Mouse (Mus musculus) intestine, embryonic 16.5 days (tissue): Measurements from ENCODE around the gene Bicd2. TPM values are rescaled to one million over a fixed set of nuclear protein-coding genes. Genes with fewer than 3 reads are reported as not detected.

ENCODE experiments used
- ATAC-seq: fragments of 200-750 bp; cut with Nextera tagmentation; 2 replicates; pipeline ENCODE4 v1.8.0; 2017; ENCODE audit warnings: moderate TSS enrichment, moderate library complexity
- H3K27ac ChIP-seq: fragments of 300-500 bp; sonication (generic); 2 replicates; pipeline ENCODE4 v1.5.1; 2014; ENCODE audit warnings: mild to moderate bottlenecking, low read length
- H3K27me3 ChIP-seq: fragments of 300-500 bp; sonication (generic); replicated peaks from 2 replicates; pipeline ENCODE4 v1.6.1; 2014; ENCODE audit warnings: low read length, control low read depth, mixed read lengths; ENCODE audit not compliant: control insufficient read depth, insufficient read depth
- H3K36me3 ChIP-seq: fragments of 300-500 bp; sonication (generic); 2 replicates; pipeline ENCODE4 v1.6.1; 2014; ENCODE audit warnings: low read length, control low read depth; ENCODE audit not compliant: control insufficient read depth, insufficient read depth
- H3K4me1 ChIP-seq: fragments of 300-500 bp; sonication (generic); 2 replicates; pipeline ENCODE4 v1.6.1; 2014; ENCODE audit warnings: low read length, control low read depth, mixed read lengths; ENCODE audit not compliant: control insufficient read depth, insufficient read depth
- H3K4me2 ChIP-seq: fragments of 300-500 bp; sonication (generic); 2 replicates; pipeline ENCODE4 v1.6.1; 2014; ENCODE audit warnings: low read depth, low read length, control low read depth
- H3K4me3 ChIP-seq: fragments of 300-500 bp; sonication (generic); 2 replicates; pipeline ENCODE4 v1.5.1; 2014; ENCODE audit warnings: mild to moderate bottlenecking, low read length
- H3K9ac ChIP-seq: fragments of 300-500 bp; sonication (generic); 2 replicates; pipeline ENCODE4 v1.6.1; 2014; ENCODE audit warnings: low read depth, low read length
- H3K9me3 ChIP-seq: fragments of 300-500 bp; sonication (generic); 2 replicates; pipeline ENCODE4 v1.6.1; 2016; ENCODE audit warnings: low read length, control low read depth; ENCODE audit not compliant: control insufficient read depth
- WGBS: fragments of 180-500 bp; shearing (Covaris S2); extraction: QIAGEN DNeasy Blood & Tissue Kit; methylation state at CpG from one replicate; pipeline ENCODE4 v1.1.7; 2014; 5-methylcytosine and 5-hydroxymethylcytosine counted together
- polyA plus RNA-seq: library from polyadenylated mRNA; unstranded; fragments of >200 nt; fragmentation: Nextera tagmentation; extraction: Ambion mirVana; gene quantifications from 2 replicates; pipeline ENCODE4 v1.2.1, GENCODE M21; 2015

Gene Bicd2
- 14.7 and 15.7 TPM in 2 replicates for polyA plus RNA-seq

GRCm38 (mm10) chr13:49341012-49341830 lies at the start of gene Bicd2:
Bicd2 (plus strand) TSS chr13:49341585.
- Histone ChIP-seq H3K4me1 (peaks cover 45% of the 10 kb centered on the region), H3K27me3 (no peaks in the 10 kb centered on the region), H3K9me3 (no peaks in the 10 kb centered on the region), H3K4me3 (peak within 1 kb of the TSS; percentile 96), H3K36me3 (no peaks in the 10 kb centered on the region), H3K4me2 (peak within 1 kb of the TSS; percentile 94), H3K9ac (peak within 1 kb of the TSS; percentile 90), H3K27ac (peak within 1 kb of the TSS; percentile 78)
- peak; percentile 99 for ATAC-seq
- WGBS: under 1% methylated on average over 74 of the region's 74 CpGs

GRCm38 (mm10) chr13:49291949-49292348 lies 49.4 kb upstream of the Bicd2 start:
- peaks cover 3% of the 10 kb centered on the region; the same call in 1 of the 2 replicates for H3K4me1 ChIP-seq
- no peaks in the 10 kb centered on the region for H3K9me3 ChIP-seq
- H3K9ac ChIP-seq: no peak overlapping the region
- ATAC-seq: no peak
- no peak overlapping the region for H3K27ac ChIP-seq
- H3K4me2 ChIP-seq: no peak overlapping the region
- no peaks in the 10 kb centered on the region for H3K36me3 ChIP-seq
- H3K27me3 ChIP-seq: no peaks in the 10 kb centered on the region
- WGBS: 91% methylated on average over 6 of the region's 6 CpGs
- H3K4me3 ChIP-seq: no peak overlapping the region

GRCm38 (mm10) chr13:49294108-49294507 lies 47.3 kb upstream of the Bicd2 start:
- H3K9me3 ChIP-seq: no peaks in the 10 kb centered on the region
- H3K36me3 ChIP-seq: no peaks in the 10 kb centered on the region
- ATAC-seq: no peak
- no peak overlapping the region for H3K9ac ChIP-seq
- no peaks in the 10 kb centered on the region for H3K27me3 ChIP-seq
- WGBS: 71% methylated on average over 9 of the region's 9 CpGs
- no peak overlapping the region for H3K4me3 ChIP-seq
- no peak overlapping the region for H3K4me2 ChIP-seq
- H3K27ac ChIP-seq: no peak overlapping the region
- H3K4me1 ChIP-seq: peaks cover 6% of the 10 kb centered on the region; the same call in 1 of the 2 replicates

DNA sequence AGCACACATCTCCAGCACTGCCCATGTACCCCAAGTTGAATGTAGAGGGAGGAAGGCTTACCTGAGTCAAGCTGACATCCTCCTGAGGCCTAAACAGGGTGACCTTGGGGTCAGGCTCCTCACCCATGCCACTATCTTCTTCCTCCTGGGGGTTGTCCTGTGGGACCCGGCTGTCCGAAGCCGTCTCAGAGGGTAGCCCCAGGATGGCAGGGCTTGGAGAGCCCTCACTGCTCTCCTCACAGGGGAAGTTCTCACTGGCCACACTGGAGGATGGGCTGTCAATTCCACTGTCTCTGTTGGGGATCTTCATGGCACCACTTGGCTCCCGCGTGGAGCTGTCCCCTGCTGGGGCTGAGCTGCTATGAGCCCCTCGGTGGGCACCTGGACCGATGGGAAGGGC lies 45.1 kb upstream of the Bicd2 start:
- no peak overlapping the region for H3K9ac ChIP-seq
- peaks cover 12% of the 10 kb centered on the region; the same call in 1 of the 2 replicates for H3K4me1 ChIP-seq
- 86% methylated on average over 7 of the region's 7 CpGs for WGBS
- H3K4me2 ChIP-seq: no peak overlapping the region
- no peak overlapping the region for H3K27ac ChIP-seq
- no peak overlapping the region for H3K4me3 ChIP-seq
- no peaks in the 10 kb centered on the region for H3K9me3 ChIP-seq
- no peak for ATAC-seq
- no peaks in the 10 kb centered on the region for H3K27me3 ChIP-seq
- no peaks in the 10 kb centered on the region for H3K36me3 ChIP-seq

DNA sequence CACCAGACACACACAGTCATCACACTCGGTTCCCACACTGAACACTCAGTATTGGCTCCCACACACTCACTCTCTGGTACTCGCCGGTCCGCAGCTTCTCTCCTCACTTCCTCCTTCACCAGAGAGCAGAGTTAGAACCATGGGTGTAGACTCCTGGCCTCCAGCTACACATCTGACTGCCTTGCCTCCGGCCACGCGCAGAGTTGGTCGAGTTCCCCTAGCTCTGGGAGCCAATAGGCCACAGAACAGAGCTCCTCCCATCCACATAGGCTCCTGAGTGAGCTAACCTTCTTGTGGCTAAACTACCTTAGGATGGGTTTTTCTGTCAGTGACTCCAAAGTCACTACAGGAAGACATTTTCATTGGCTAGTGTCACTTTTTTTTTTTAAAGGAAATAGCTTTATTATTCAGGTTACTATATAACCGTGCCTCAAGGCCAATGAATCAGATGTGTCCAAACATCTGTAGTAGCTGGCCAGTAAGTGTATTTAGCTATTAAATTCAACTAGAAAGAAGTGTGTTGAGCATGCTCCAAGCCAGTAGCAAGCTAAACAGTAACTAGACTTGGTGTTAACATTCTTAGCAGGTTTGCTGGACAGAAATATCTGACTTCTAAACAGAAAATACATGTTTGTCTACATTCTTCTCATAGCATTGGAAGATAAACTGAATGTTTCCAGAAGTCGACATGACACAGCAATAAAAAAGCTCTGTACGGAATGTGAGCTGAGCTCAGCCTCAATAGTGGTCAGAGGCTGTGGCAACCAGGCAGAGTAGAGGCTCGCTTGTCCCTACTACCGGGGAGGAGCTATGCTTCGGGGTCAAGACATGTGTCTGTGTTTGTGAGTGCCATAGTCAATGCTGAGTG lies 42.6 kb upstream of the Bicd2 start:
- Histone ChIP-seq H3K27ac (peak overlapping the region; percentile 56), H3K4me1 (peaks cover 12% of the 10 kb centered on the region; the same call in 1 of the 2 replicates), H3K9me3 (no peaks in the 10 kb centered on the region), H3K27me3 (no peaks in the 10 kb centered on the region), H3K36me3 (no peaks in the 10 kb centered on the region), H3K9ac (peak overlapping the region; percentile 9; the same call in 1 of the 2 replicates), H3K4me3 (peak overlapping the region; percentile 15), H3K4me2 (peak overlapping the region; percentile 37)
- 46% methylated on average over 14 of the region's 14 CpGs for WGBS
- ATAC-seq: peak; percentile 84

DNA sequence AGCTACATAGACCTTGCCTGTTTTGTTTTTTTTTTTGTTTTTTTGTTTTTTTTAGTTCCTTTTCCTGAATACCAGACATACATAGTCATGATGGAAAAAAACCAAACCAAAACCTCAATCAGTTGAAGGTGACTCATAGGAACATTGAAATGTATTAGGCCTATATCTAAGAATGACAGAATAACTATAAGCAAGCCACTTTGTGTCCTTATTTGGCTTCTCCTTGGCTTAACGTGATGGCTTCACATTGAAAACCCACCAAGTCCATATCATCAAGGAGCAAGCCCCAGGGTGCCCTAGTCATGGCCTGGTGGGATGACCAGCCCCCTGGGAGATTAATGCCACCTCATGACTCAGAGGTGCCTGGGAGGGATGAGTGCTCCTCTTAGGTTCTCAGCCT lies 40.6 kb upstream of the Bicd2 start:
- Histone ChIP-seq H3K4me2 (no peak overlapping the region), H3K36me3 (no peaks in the 10 kb centered on the region), H3K4me1 (peaks cover 12% of the 10 kb centered on the region; the same call in 1 of the 2 replicates), H3K27me3 (no peaks in the 10 kb centered on the region), H3K4me3 (no peak overlapping the region), H3K9ac (no peak overlapping the region), H3K9me3 (no peaks in the 10 kb centered on the region), H3K27ac (no peak overlapping the region)
- no peak for ATAC-seq
- WGBS: 75% methylated on average over 1 of the region's 1 CpGs

GRCm38 (mm10) chr13:49306771-49307310 lies 34.5 kb upstream of the Bicd2 start:
- Histone ChIP-seq H3K4me3 (peak overlapping the region; percentile 26; the same call in 1 of the 2 replicates), H3K4me2 (peak overlapping the region; percentile 41), H3K9me3 (no peaks in the 10 kb centered on the region), H3K9ac (peak overlapping the region; percentile 34; the same call in 1 of the 2 replicates), H3K27me3 (no peaks in the 10 kb centered on the region), H3K36me3 (no peaks in the 10 kb centered on the region), H3K27ac (peak overlapping the region; percentile 77), H3K4me1 (peaks cover 20% of the 10 kb centered on the region)
- 33% methylated on average over 7 of the region's 7 CpGs for WGBS
- ATAC-seq: peak; percentile 21; the same call in 1 of the 2 replicates

DNA sequence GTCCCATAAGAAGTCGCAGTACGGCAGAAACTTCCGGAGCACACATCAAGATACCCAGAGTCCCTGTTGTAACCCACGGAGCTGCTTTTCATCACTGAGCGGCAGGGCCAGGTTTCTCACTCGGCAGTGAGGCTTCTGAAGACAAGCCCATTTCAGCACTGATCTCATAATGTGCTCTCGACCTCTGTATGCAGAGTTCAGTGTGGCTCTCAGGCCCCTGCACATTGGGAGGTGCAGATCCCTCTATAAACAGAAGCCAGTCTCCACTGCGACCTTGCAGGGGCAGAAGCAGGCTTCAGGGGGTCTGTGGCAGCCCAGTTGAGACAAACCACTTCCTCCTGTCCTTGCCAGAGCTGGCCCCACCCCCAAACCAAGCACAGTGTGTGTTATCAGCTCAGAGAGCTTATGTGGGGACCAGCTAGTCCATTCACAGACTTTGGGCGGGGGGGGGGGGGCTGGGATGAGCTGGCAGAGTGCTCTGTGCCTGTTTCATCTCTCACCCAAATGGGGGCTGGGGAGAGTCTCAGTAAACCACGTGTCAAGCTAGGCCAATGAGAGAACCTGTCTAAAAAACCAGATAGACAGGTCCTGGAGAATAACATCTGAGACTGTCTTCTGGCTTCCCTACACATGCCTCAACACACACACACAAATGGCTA lies 33.9 kb upstream of the Bicd2 start:
- H3K9me3 ChIP-seq: no peaks in the 10 kb centered on the region
- H3K36me3 ChIP-seq: no peaks in the 10 kb centered on the region
- H3K4me3 ChIP-seq: peak overlapping the region; percentile 26; the same call in 1 of the 2 replicates
- H3K27me3 ChIP-seq: no peaks in the 10 kb centered on the region
- peaks cover 21% of the 10 kb centered on the region for H3K4me1 ChIP-seq
- H3K27ac ChIP-seq: peak overlapping the region; percentile 77
- H3K9ac ChIP-seq: peak overlapping the region; percentile 34; the same call in 1 of the 2 replicates
- H3K4me2 ChIP-seq: peak overlapping the region; percentile 41
- 8% methylated on average over 10 of the region's 10 CpGs for WGBS
- ATAC-seq: peak; percentile 86
